Mouse (Mus musculus) MEL (cell line): ENCODE measurements around the gene Anapc15. TPM values are rescaled to one million over a fixed set of nuclear protein-coding genes. Genes with fewer than 3 reads are reported as not detected.
A peak's percentile ranks its signal among the peaks of the same experiment; 100 is the strongest.

Experiments used
- DNase-seq: peaks from one replicate; pipeline ENCODE4 v3.0.0; 2011; ENCODE audit warnings: low read depth, low spot score
- H3K27ac ChIP-seq: 2 replicates; pipeline ENCODE4 v1.5.1; 2012; ENCODE audit warnings: low read depth, mild to moderate bottlenecking, control low read depth, low read length, moderate library complexity; ENCODE audit not compliant: control insufficient read depth
- H3K27me3 ChIP-seq, 2 experiments: fragments of 150-350 bp in 1 of 2; sonication (generic) in 1 of 2; 2 replicates each; pipeline ENCODE4 v1.6.1; 2012; ENCODE audit warnings: low read length in 2 of 2, mild to moderate bottlenecking in 2 of 2, improper control_type of control experiment in 1 of 2, moderate library complexity in 1 of 2; ENCODE audit not compliant: insufficient read depth in 2 of 2, control insufficient read depth in 1 of 2
- H3K36me3 ChIP-seq, 2 experiments: 2 replicates each; pipeline ENCODE4 v1.6.1; 2012 to 2014; ENCODE audit warnings: low read length in 2 of 2, improper control_type of control experiment in 1 of 2, inconsistent platforms in 1 of 2, mild to moderate bottlenecking in 1 of 2; ENCODE audit not compliant: insufficient read depth in 2 of 2, control insufficient read depth in 1 of 2
- H3K4me1 ChIP-seq, 2 experiments: fragments of 150-350 bp in 1 of 2; sonication (generic) in 1 of 2; 2 replicates each; pipeline ENCODE4 v1.6.1; 2012; ENCODE audit warnings: low read length in 2 of 2, improper control_type of control experiment in 1 of 2, mild to moderate bottlenecking in 1 of 2; ENCODE audit not compliant: insufficient read depth in 2 of 2, control insufficient read depth in 1 of 2
- H3K4me3 ChIP-seq, 2 experiments: fragments of 150-350 bp in 1 of 2; sonication (generic) in 1 of 2; 2 replicates each; pipeline ENCODE4 v1.5.1; 2012; ENCODE audit warnings: low read depth in 2 of 2, low read length in 2 of 2, mild to moderate bottlenecking in 2 of 2, moderate library complexity in 2 of 2, control low read depth in 1 of 2, improper control_type of control experiment in 1 of 2; ENCODE audit not compliant: control insufficient read depth in 1 of 2, insufficient read depth in 1 of 2
- H3K79me2 ChIP-seq: 2 replicates; pipeline ENCODE4 v1.6.1; 2012; ENCODE audit warnings: mild to moderate bottlenecking, low read length, moderate library complexity; ENCODE audit not compliant: control insufficient read depth, poor library complexity, insufficient read depth
- H3K9ac ChIP-seq: 2 replicates; pipeline ENCODE4 v1.6.1; 2012; ENCODE audit warnings: low read depth, mild to moderate bottlenecking, control low read depth, low read length, moderate library complexity; ENCODE audit not compliant: control insufficient read depth, poor library complexity, severe bottlenecking
- H3K9me3 ChIP-seq: fragments of 150-350 bp; sonication (generic); replicated peaks from 2 replicates; pipeline ENCODE4 v1.6.1; 2012; ENCODE audit warnings: mild to moderate bottlenecking, low read length, improper control_type of control experiment, moderate library complexity; ENCODE audit not compliant: insufficient read depth
- BHLHE40 ChIP-seq: IDR thresholded peaks from 2 replicates; pipeline ENCODE4 v1.6.1; 2012; ENCODE audit warnings: low read depth, mild to moderate bottlenecking, inconsistent platforms, low read length, improper control_type of control experiment, borderline replicate concordance
- CHD1 ChIP-seq: IDR thresholded peaks from 2 replicates; pipeline ENCODE4 v1.6.1; 2012; ENCODE audit warnings: low read depth, mild to moderate bottlenecking, inconsistent platforms, low read length, improper control_type of control experiment
- CTCF ChIP-seq, 3 experiments: IDR thresholded peaks in 2 of 3; conservative IDR thresholded peaks in 1 of 3; 2 replicates each; pipeline ENCODE4 v1.5.1; 2011 to 2012; ENCODE audit warnings: low read length in 3 of 3, low read depth in 2 of 3, mild to moderate bottlenecking in 2 of 3, improper control_type of control experiment in 1 of 3, inconsistent platforms in 1 of 3, mixed read lengths in 1 of 3, moderate library complexity in 1 of 3; ENCODE audit not compliant: control insufficient read depth in 1 of 3, insufficient read depth in 1 of 3, poor library complexity in 1 of 3, severe bottlenecking in 1 of 3
- E2F4 ChIP-seq: IDR thresholded peaks from 2 replicates; pipeline ENCODE4 v1.6.1; 2011; ENCODE audit warnings: low read depth, low read length, improper control_type of control experiment, borderline replicate concordance
- ELF1 ChIP-seq: IDR thresholded peaks from 2 replicates; pipeline ENCODE4 v1.6.1; 2014; ENCODE audit warnings: low read depth, mild to moderate bottlenecking, inconsistent platforms, low read length, improper control_type of control experiment, moderate library complexity
- EP300 ChIP-seq, 2 experiments: IDR thresholded peaks; 2 replicates each; pipeline ENCODE4 v1.6.1; 2011; ENCODE audit warnings: improper control_type of control experiment in 2 of 2, low read length in 2 of 2, low read depth in 1 of 2, mild to moderate bottlenecking in 1 of 2
- ETS1 ChIP-seq: IDR thresholded peaks from 2 replicates; pipeline ENCODE4 v1.6.1; 2012; ENCODE audit warnings: low read depth, mild to moderate bottlenecking, inconsistent platforms, low read length, improper control_type of control experiment, moderate library complexity
- GABPA ChIP-seq: IDR thresholded peaks from 2 replicates; pipeline ENCODE4 v1.6.1; 2012; ENCODE audit warnings: low read depth, mild to moderate bottlenecking, inconsistent platforms, low read length, improper control_type of control experiment, moderate library complexity
- JUND ChIP-seq: IDR thresholded peaks from 2 replicates; pipeline ENCODE4 v1.6.1; 2011; ENCODE audit warnings: low read depth, mild to moderate bottlenecking, improper control_type of control experiment, low read length
- KAT2A ChIP-seq: conservative IDR thresholded peaks from 2 replicates; pipeline ENCODE4 v1.6.1; 2012; ENCODE audit warnings: low read depth, low read length, improper control_type of control experiment, inconsistent platforms
- MAZ ChIP-seq: IDR thresholded peaks from 2 replicates; pipeline ENCODE4 v1.6.1; 2012; ENCODE audit warnings: low read depth, mild to moderate bottlenecking, inconsistent platforms, low read length, improper control_type of control experiment
- MYB ChIP-seq: IDR thresholded peaks from 2 replicates; pipeline ENCODE4 v1.6.1; 2011; ENCODE audit warnings: mild to moderate bottlenecking, low read depth, low read length, improper control_type of control experiment
- NELFE ChIP-seq: IDR thresholded peaks from 2 replicates; pipeline ENCODE4 v1.6.1; 2011; ENCODE audit warnings: low read depth, low read length, improper control_type of control experiment
- NRF1 ChIP-seq: IDR thresholded peaks from 2 replicates; pipeline ENCODE4 v1.6.1; 2014; ENCODE audit warnings: low read depth, mild to moderate bottlenecking, inconsistent platforms, low read length, improper control_type of control experiment, moderate library complexity; ENCODE audit not compliant: poor library complexity, insufficient read depth, severe bottlenecking
- POLR2A ChIP-seq, 2 experiments: IDR thresholded peaks; 2 replicates each; pipeline ENCODE4 v1.6.1; 2011 to 2012; ENCODE audit warnings: low read length in 2 of 2, mild to moderate bottlenecking in 2 of 2, control low read depth in 1 of 2, improper control_type of control experiment in 1 of 2, low read depth in 1 of 2, moderate library complexity in 1 of 2; ENCODE audit not compliant: control insufficient read depth in 1 of 2, insufficient read depth in 1 of 2, poor library complexity in 1 of 2
- POLR2AphosphoS2 ChIP-seq: IDR thresholded peaks from 2 replicates; pipeline ENCODE4 v1.6.1; 2011; ENCODE audit warnings: low read length, improper control_type of control experiment
- POLR2AphosphoS5 ChIP-seq: IDR thresholded peaks from 2 replicates; pipeline ENCODE4 v1.6.1; 2012; ENCODE audit warnings: low read depth, borderline replicate concordance, mild to moderate bottlenecking, inconsistent platforms, low read length, moderate library complexity, mixed read lengths
- RAD21 ChIP-seq: IDR thresholded peaks from 2 replicates; pipeline ENCODE4 v1.6.1; 2011; ENCODE audit warnings: mild to moderate bottlenecking, low read depth, low read length, improper control_type of control experiment
- RCOR1 ChIP-seq: IDR thresholded peaks from 2 replicates; pipeline ENCODE4 v1.6.1; 2012; ENCODE audit warnings: low read depth, mild to moderate bottlenecking, inconsistent platforms, low read length, improper control_type of control experiment
- SIN3A ChIP-seq: IDR thresholded peaks from 2 replicates; pipeline ENCODE4 v1.6.1; 2012; ENCODE audit warnings: low read length, improper control_type of control experiment, inconsistent platforms
- SMC3 ChIP-seq: IDR thresholded peaks from 2 replicates; pipeline ENCODE4 v1.6.1; 2011; ENCODE audit warnings: low read depth, low read length, improper control_type of control experiment
- TAL1 ChIP-seq: IDR thresholded peaks from 2 replicates; pipeline ENCODE4 v1.6.1; 2012; ENCODE audit warnings: mild to moderate bottlenecking, inconsistent platforms, low read length, moderate library complexity, mixed read lengths
- TBP ChIP-seq: IDR thresholded peaks from 2 replicates; pipeline ENCODE4 v1.8.0; 2011; ENCODE audit warnings: low read depth, low read length, improper control_type of control experiment
- TCF12 ChIP-seq: IDR thresholded peaks from 2 replicates; pipeline ENCODE4 v1.6.1; 2014; ENCODE audit warnings: low read depth, mild to moderate bottlenecking, inconsistent platforms, low read length, improper control_type of control experiment, moderate library complexity
- UBTF ChIP-seq: IDR thresholded peaks from 2 replicates; pipeline ENCODE4 v1.6.1; 2012; ENCODE audit warnings: low read depth, mild to moderate bottlenecking, inconsistent platforms, low read length, improper control_type of control experiment, moderate library complexity, borderline replicate concordance; ENCODE audit not compliant: insufficient read depth
- USF1 ChIP-seq: IDR thresholded peaks from 2 replicates; pipeline ENCODE4 v1.6.1; 2014; ENCODE audit warnings: low read depth, mild to moderate bottlenecking, inconsistent platforms, low read length, improper control_type of control experiment, moderate library complexity
- USF2 ChIP-seq, 2 experiments: IDR thresholded peaks; 2 replicates each; pipeline ENCODE4 v1.6.1; 2011 to 2012; ENCODE audit warnings: improper control_type of control experiment in 2 of 2, low read length in 2 of 2, borderline replicate concordance in 1 of 2, inconsistent platforms in 1 of 2, low read depth in 1 of 2, mild to moderate bottlenecking in 1 of 2; ENCODE audit not compliant: insufficient read depth in 1 of 2
- ZC3H11A ChIP-seq: IDR thresholded peaks from 2 replicates; pipeline ENCODE4 v1.6.1; 2012; ENCODE audit warnings: low read depth, mild to moderate bottlenecking, inconsistent platforms, low read length, improper control_type of control experiment
- ZKSCAN1 ChIP-seq: IDR thresholded peaks from 2 replicates; pipeline ENCODE4 v1.6.1; 2012; ENCODE audit warnings: low read depth, mild to moderate bottlenecking, inconsistent platforms, low read length, improper control_type of control experiment, moderate library complexity
- ZMIZ1 ChIP-seq: IDR thresholded peaks from 2 replicates; pipeline ENCODE4 v1.6.1; 2012; ENCODE audit warnings: low read depth, mild to moderate bottlenecking, inconsistent platforms, low read length, improper control_type of control experiment, moderate library complexity
- ZNF384 ChIP-seq: IDR thresholded peaks from 2 replicates; pipeline ENCODE4 v1.6.1; 2012; ENCODE audit warnings: low read depth, mild to moderate bottlenecking, inconsistent platforms, low read length, improper control_type of control experiment
- polyA plus RNA-seq, 2 experiments: library from polyadenylated mRNA; stranded (reverse) in 1 of 2; unstranded in 1 of 2; fragments of >175 nt in 1 of 2; fragments of >200 nt in 1 of 2; gene quantifications; 2 replicates each; pipeline versions ENCODE4 v1.2.1 to v1.2.4; 2012; ENCODE audit warnings: low replicate concordance in 2 of 2, low read depth in 1 of 2; ENCODE audit not compliant: insufficient read length in 2 of 2, insufficient read depth in 1 of 2, missing spikeins in 1 of 2
- total RNA-seq: library from RNA; depleted of rRNA; stranded (reverse); fragments of 300-350 nt; gene quantifications from 2 replicates; pipeline ENCODE4 v1.2.3, GENCODE M21; 2012

The Anapc15 gene
- total and polyA plus RNA-seq, 3 experiments: 68.7 to 103 TPM; not detected in 1

DNA sequence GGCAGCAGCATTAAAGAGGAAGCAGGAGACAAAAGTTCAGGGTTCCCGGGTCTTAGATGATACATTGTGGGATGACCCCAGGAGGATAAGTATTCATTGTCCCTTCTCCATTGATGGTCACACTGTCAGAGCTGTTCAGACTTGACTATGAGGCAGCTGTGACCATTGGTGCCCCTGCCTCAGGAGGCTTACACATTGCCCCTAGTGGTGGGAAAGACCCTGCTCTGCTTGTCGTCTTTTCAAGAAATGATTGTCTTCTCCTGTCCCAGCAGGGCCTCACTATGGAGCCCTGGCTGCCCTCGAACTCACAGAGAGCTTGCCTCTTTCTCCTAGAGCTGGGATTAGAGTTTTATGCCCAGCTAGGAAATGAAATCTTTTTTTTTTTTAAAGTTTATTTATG is 48.5 kb downstream of the Anapc15 start:
- Histone ChIP-seq H3K9me3 (no peaks in the 10 kb centered on the region), H3K36me3 (peaks cover 5 to 6% of the 10 kb centered on the region in 2 experiments), H3K9ac (no peak overlapping the region), H3K4me3 (no peak overlapping the region), H3K27ac (no peak overlapping the region), H3K27me3 (no peaks in the 10 kb centered on the region), H3K79me2 (peaks cover 6% of the 10 kb centered on the region), H3K4me1 (peaks cover 6 to 13% of the 10 kb centered on the region in 2 experiments)
- TF ChIP-seq RAD21 (no peak), CHD1 (no peak), EP300 (IDR thresholded peaks at IDR 0.05; ENCODE audit: low read depth in 1 of 2, low read length in 2 of 2) (no peak), CTCF (IDR thresholded peaks at IDR 0.05 in 2 of 3, conservative IDR thresholded peaks at IDR 0.05 in 1 of 3; ENCODE audit: control insufficient read depth in 1 of 3, insufficient read depth in 1 of 3, low read depth in 2 of 3, low read length in 3 of 3, poor library complexity in 1 of 3, severe bottlenecking in 1 of 3) (peak in 2 of 3 experiments; percentile 29 to 32; a peak in 3 of 6 replicates)
- no peak for DNase-seq

DNA sequence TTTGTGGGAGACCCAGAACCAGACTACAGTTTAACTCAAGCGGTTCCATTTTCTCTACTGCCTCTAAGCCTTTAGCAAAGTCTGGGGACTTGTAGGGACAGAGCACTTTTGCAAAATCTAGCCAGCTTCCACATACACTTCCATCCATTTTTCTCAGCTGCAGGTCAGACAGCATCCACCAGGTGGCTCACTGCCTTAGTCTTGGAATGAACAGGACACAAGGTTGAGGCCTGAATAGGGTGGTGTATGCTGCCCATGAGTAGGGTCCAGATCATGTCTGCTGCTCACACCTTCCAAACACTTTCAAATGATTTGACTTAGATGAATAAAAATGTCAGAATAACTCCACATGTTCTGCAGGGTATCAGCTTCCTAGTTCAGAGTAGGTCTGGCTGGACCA is 54.6 kb downstream of the Anapc15 start:
- no peaks in the 10 kb centered on the region for H3K4me1 ChIP-seq
- DNase-seq: peak; percentile 65
- no peaks in the 10 kb centered on the region for H3K27me3 ChIP-seq
- TF ChIP-seq USF2 (IDR thresholded peaks at IDR 0.05; ENCODE audit: borderline replicate concordance in 1 of 2, insufficient read depth in 1 of 2, low read depth in 1 of 2, low read length in 2 of 2) (no peak), NRF1 (no peak), ZNF384 (no peak), UBTF (no peak), POLR2A (IDR thresholded peaks at IDR 0.05; ENCODE audit: control insufficient read depth in 1 of 2, insufficient read depth in 1 of 2, low read depth in 1 of 2, low read length in 2 of 2, poor library complexity in 1 of 2) (no peak), E2F4 (no peak), CHD1 (no peak), MAZ (no peak), ZMIZ1 (no peak), JUND (no peak), NELFE (no peak), TAL1 (no peak), TBP (no peak), SIN3A (no peak), USF1 (no peak), ELF1 (no peak), RCOR1 (no peak), CTCF (IDR thresholded peaks at IDR 0.05 in 2 of 3, conservative IDR thresholded peaks at IDR 0.05 in 1 of 3; ENCODE audit: control insufficient read depth in 1 of 3, insufficient read depth in 1 of 3, low read depth in 2 of 3, low read length in 3 of 3, poor library complexity in 1 of 3, severe bottlenecking in 1 of 3) (peak; percentile 58 to 76 (median 69)), RAD21 (peak; percentile 55), KAT2A (no peak), POLR2AphosphoS5 (no peak), POLR2AphosphoS2 (no peak), GABPA (no peak), ZKSCAN1 (no peak), TCF12 (no peak), BHLHE40 (no peak), EP300 (IDR thresholded peaks at IDR 0.05; ENCODE audit: low read depth in 1 of 2, low read length in 2 of 2) (no peak), SMC3 (peak; percentile 81), ZC3H11A (peak; percentile 57), ETS1 (no peak), MYB (no peak)
- peaks cover 0 to 5% of the 10 kb centered on the region in 2 experiments; a peak in 2 of 4 replicates for H3K36me3 ChIP-seq
- no peak overlapping the region for H3K27ac ChIP-seq
- no peaks in the 10 kb centered on the region for H3K79me2 ChIP-seq
- no peak overlapping the region for H3K4me3 ChIP-seq
- no peak overlapping the region for H3K9ac ChIP-seq
- no peaks in the 10 kb centered on the region for H3K9me3 ChIP-seq
